Mouse (Mus musculus): Measurements from ENCODE around the gene Fbxl16.
A peak's percentile ranks its signal among the peaks of the same experiment; 100 is the strongest.

The Fbxl16 gene

GRCm38 (mm10) chr17:25829558-25830017 is 20.7 kb downstream of the Fbxl16 start:
- DNase-seq, result no peak

GRCm38 (mm10) chr17:25830200-25830753 is 21.4 kb downstream of the Fbxl16 start:
- no peak for DNase-seq

- no peak for DNase-seq
These were observed 22.0 kb downstream of the Fbxl16 start for GRCm38 (mm10) chr17:25830806-25831431.

- no peak for DNase-seq
These were observed 22.8 kb downstream of the Fbxl16 start for GRCm38 (mm10) chr17:25831451-25832281.

- DNase-seq, result peak; percentile 97
These were observed 23.8 kb downstream of the Fbxl16 start for GRCm38 (mm10) chr17:25832436-25833290.

- no peak for DNase-seq
These were observed 24.4 kb downstream of the Fbxl16 start, which contains the start of gene Stub1 for GRCm38 (mm10) chr17:25833291-25833663. Stub1 (minus strand) TSS chr17:25833404.

GRCm38 (mm10) chr17:25833961-25834594 is 25.2 kb downstream of the Fbxl16 start:
- no peak for DNase-seq

GRCm38 (mm10) chr17:25834595-25835222 is 25.8 kb downstream of the Fbxl16 start:
- no peak for DNase-seq

- no peak for DNase-seq
These were observed 26.4 kb downstream of the Fbxl16 start for GRCm38 (mm10) chr17:25835301-25835700.

- no peak for DNase-seq
These were observed 26.9 kb downstream of the Fbxl16 start for GRCm38 (mm10) chr17:25835816-25836215.

GRCm38 (mm10) chr17:25836397-25837075 is 27.7 kb downstream of the Fbxl16 start:
- peak; percentile 34 for DNase-seq

GRCm38 (mm10) chr17:25837076-25837410 is 28.2 kb downstream of the Fbxl16 start, which contains the start of gene Rhbdl1:
Rhbdl1 (minus strand) TSS chr17:25837295.
- DNase-seq, result peak; percentile 47

GRCm38 (mm10) chr17:25837533-25837932 is 28.6 kb downstream of the Fbxl16 start:
- no peak for DNase-seq

GRCm38 (mm10) chr17:25838904-25839303 is 30.0 kb downstream of the Fbxl16 start:
- no peak for DNase-seq

GRCm38 (mm10) chr17:25839455-25840235 is 30.8 kb downstream of the Fbxl16 start:
- DNase-seq, result no peak

GRCm38 (mm10) chr17:25840519-25840918 is 31.6 kb downstream of the Fbxl16 start:
- DNase-seq, result no peak

GRCm38 (mm10) chr17:25841117-25841880 is 32.4 kb downstream of the Fbxl16 start, which contains the start of gene Gm20683:
Gm20683 (minus strand) TSS chr17:25841763.
- no peak for DNase-seq

GRCm38 (mm10) chr17:25842509-25842908 is 33.6 kb downstream of the Fbxl16 start:
- DNase-seq, result no peak

- DNase-seq, result no peak
These were observed 34.2 kb downstream of the Fbxl16 start for GRCm38 (mm10) chr17:25843122-25843521.
